Mouse (Mus musculus) heart, adult 18-20 months (tissue): Measurements from ENCODE around the gene Focad. TPM values are rescaled to one million over a fixed set of nuclear protein-coding genes. Genes with fewer than 3 reads are reported as not detected.

Experiments
- DNase-seq, 2 experiments: peaks; one replicate each; pipeline ENCODE4 v3.0.0; 2021 to 2022; ENCODE audit warnings: mixed read lengths in 1 of 2
- microRNA-seq, 2 experiments: library from miRNA; unstranded; fragments of <30 nt; microRNA quantifications; one replicate each; pipeline ENCODE4 v1.2.0; 2022
- total RNA-seq, 2 experiments: library from RNA; stranded (reverse); gene quantifications; 2 replicates each; pipeline ENCODE4 v1.2.3; 2021

Focad gene
- total RNA-seq, 2 experiments from 2014 or later = 15.9 to 16.9 TPM

DNA sequence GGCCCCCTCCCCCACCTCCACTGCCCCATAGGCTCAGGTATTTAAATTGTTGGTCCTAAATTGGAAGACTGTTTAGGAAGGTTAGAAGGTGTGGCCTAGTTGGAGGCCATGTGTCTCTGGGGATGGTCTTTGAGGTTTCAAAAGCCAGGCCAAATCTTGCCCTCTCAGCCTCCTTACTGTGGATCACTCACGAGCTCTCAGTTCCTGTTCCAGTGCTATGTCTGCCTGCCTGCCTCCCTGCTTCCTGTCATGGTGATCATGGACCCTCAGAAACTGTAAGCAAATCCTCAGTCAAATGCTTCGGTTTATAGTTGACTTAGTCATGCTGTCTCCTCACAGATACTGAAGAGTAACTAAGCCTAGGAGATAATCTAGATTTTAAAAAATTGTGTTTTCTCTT, 364.2 kb downstream of the Focad start:
- no peak for DNase-seq

Small RNA genes within 50 kb of the gene (microRNA-seq; reads per million reads assigned to microRNA genes)
- gene Mir491 = 11.6 to 12.9 reads per million in 2 experiments

Other genes with a start within 250 kb of the Focad start
- gene Mllt3, start 61.3 kb upstream of the Focad start, total RNA-seq = 10 to 100 TPM; 13.1 to 20.1 TPM